Mouse (Mus musculus) liver, embryonic 14.5 days (tissue): ENCODE data around the gene Cdk19.

Source experiments
- CTCF ChIP-seq: IDR thresholded peaks from 2 replicates; pipeline ENCODE4 v1.5.1; 2016; ENCODE audit warnings: antibody characterized with exemption, low read depth, control low read depth
- EP300 ChIP-seq: IDR thresholded peaks from 2 replicates; pipeline ENCODE4 v1.6.1; 2016; ENCODE audit warnings: antibody characterized with exemption, low read depth

DNA sequence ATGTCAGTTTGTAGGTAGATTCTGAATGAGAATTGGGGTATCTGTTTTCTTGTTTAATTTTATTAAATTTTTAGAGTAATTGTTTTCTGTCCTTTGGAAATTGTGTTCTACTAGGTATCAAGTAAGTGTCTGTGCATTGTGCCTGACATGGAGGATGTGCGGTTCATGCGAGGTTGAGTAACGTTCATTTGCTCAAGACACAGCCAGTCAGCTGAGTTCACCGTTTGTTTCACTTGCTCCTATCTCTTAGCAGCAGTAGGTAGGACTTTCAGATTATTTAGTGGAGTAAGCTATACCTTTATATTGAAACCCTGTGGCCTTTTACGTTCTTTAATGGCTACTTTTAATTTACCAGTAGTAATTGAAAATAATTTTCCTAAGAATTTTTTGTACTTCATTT, 34.4 kb downstream of the Cdk19 start:
- TF ChIP-seq CTCF (no peak), EP300 (no peak)
